Mouse (Mus musculus) adrenal gland, adult 10 weeks (tissue): Measurements from ENCODE around the gene Tjp1. TPM values are rescaled to one million over a fixed set of nuclear protein-coding genes. Genes with fewer than 3 reads are reported as not detected.

Source experiments
- polyA plus RNA-seq: library from polyadenylated mRNA; stranded (reverse); fragments of 350-450 nt; fragmentation: Illumina TruSeq; extraction: RNeasy Lipid Tissue Mini Kit (QIAGEN cat#74804); gene quantifications from one replicate; pipeline ENCODE4 v1.2.3, GENCODE M21; 2014; ENCODE audit warnings: low read depth, low replicate concordance

Tjp1 gene
- 115 TPM for polyA plus RNA-seq

GRCm38 (mm10) chr7:65527071-65528007 lies at the start of gene Tjp1:
Tjp1 (minus strand) TSS chr7:65527781.

Other genes starting within 250 kb of the Tjp1 start
- 42.4 TPM for gene Tarsl2, start 117.1 kb upstream of the Tjp1 start, polyA plus RNA-seq
- 17.5 TPM for gene Tm2d3, start 163.4 kb upstream of the Tjp1 start, polyA plus RNA-seq